Mouse (Mus musculus): Measurements from ENCODE around the gene Vapa.
"Not testable (repeated sequence)": the region's sequence is repeated elsewhere in the genome, so short reads cannot be mapped to it uniquely, and the experiment has no call there.

Gene Vapa

DNA sequence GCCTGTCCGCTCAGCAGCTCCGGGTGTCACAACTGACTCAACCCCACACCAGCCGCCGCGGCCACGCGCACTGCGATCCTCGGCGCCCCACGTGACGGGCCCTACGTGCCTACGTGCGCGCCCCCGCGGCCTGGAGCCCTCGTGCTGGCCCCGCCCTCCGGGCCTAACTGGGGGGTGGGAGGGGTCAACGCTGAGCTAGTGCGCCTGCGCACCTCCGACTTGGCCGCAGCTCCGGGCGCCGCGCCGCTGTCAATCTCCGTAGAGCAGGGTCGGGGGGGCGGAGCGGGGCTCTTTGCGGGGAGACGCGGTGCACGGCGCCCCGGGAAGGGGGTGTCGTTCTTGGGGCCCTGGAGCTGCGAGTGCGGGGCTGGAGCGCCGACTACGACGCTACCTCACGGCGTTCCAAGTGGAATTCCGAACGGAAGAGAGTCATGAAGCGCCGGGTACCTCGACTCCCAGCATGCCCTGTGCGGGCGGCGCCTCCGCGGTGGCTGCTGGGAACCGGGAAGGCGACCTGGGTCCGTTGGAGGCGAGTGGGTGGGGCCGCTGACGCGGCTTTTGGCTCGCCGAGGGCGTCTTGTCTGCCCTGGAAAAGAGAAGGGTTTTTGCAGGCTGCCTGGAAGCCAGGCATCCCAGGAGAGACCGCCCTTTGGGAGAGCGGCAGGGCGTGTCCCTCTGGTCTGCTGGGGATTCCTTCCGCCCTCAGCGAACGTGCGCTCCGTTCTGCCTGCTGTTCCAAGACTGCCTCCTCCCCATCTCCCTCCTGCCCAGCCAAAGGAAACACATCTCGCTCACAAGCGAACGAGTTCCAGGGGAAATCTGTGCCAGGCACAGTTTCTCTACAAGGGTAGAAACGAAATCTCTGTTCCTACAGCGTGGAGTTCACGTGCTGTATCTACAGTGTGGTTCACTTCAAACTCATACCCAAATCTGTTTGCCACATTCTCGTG lies at the start of gene Vapa:
Gene Vapa (minus strand): TSS at position 93 of the 950 bp plus-strand sequence.
- peak; percentile 99 to 100 for DNase-seq (ENCODE audit: low spot score in 2 of 2)

DNA sequence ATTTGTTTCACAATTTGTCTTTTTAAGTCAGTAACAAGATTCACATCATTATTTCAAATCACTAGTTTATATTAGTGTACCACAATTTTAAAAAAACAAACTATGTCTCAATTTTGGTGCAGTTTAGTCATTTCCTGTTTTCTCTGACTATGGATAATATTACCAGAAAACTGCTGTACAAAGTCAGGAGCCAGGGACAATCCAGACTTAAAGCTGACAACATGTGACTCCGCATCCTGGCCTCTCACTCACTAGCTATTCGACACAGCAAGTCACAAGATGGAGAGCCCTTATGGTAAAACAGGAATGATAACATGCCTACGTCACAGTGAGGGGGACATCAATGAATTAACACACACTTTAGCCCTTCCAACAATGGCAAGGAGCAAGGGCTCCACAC lies 49.3 kb upstream of the Vapa start:
- no peak for DNase-seq (ENCODE audit: low spot score in 2 of 2)

DNA sequence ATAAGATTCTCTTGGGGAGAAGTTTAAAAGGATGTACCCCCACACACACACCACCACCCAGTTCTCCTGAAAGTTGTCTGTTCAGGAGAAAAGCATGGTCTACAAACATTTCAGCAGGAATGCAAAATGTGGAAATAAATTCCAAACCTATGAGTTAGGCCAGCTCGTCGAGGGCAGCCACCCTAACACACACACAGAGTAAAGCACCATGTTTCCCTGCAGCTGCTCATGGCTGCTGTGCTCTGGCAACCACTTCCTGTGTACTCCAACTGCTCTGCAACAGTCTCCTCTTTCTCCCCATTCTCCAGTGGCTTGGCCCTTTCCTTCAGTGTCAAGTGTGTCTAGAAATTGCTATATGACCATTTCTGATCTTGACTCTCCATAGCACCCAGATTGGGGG lies 45.1 kb upstream of the Vapa start:
- DNase-seq (ENCODE audit: low spot score in 2 of 2), result no peak

DNA sequence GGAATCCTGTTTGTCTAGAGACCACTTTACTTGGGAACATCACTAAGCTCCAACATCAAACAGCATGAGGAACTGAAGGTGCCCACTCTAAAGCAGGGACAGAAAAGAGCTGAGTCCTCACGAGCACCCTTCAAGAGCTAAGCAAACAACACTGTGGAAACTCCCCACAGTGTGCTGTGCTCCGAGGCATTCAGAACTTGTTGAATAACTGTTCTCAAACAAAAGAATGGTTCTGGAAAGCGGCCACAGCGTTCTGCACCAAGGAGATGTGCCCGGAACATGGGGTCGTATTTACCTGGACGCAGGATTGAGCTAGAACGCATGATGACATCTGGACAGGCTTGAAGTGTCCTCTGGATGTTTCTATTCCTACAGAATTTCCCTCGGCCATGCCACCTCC lies 44.6 kb upstream of the Vapa start:
- DNase-seq (ENCODE audit: low spot score in 2 of 2), result no peak

DNA sequence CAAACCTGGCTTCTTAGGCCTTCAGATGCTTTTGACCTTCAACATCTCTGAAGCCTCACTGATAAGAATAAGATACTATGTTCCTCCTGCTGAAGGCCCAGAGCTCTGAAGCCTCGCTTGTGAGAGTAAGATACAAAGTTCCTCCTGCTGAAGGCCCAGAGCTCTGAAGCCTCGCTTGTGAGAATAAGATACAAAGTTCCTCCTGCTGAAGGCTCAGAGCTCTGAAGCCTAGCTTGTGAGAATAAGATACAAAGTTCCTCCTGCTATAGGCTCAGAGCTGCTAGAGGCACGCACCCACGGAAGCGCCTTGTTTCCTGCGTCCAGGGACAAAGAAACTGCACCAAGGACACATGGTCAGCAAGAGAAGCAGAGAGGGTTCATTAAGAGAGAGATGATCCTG lies 43.4 kb upstream of the Vapa start:
- DNase-seq (ENCODE audit: low spot score in 2 of 2), result no peak

DNA sequence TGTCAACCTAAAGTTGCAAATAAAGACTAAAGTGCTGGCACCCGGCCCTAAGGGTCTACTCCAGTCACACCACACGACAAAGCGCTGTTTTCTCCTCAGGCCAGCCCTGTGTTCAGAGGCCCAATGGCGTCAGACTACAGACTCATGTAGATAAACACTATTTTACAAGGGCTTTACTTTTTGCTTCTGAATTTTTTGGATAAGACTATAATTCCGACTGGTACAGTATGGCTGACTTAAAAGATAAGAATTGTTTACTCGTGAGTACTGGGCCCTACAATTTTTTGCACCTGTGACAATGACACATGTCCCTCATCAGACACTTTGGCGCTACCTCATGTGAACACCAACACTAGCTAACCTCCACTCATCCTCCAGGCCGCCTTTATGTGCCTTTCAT lies 42.7 kb upstream of the Vapa start:
- DNase-seq (ENCODE audit: low spot score in 2 of 2), result no peak

DNA sequence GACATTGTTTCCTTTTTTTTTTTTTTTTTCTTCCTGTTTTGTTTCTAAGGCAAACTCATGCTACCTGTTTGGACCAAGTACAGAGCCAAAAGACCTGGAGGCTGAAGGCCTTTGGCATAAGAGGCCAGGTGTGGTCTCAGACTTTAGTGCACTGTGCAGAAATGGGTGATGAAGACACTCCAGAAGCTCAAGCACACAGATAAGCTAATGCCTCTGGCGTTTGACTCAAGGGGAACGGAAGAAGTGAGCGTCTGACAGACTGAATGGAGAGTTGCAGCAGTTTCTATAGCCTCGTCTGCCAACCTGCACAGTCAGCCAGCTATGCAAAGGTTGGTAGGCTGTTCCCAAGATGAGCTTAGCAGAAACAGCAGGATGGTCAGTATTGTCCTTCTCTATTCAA lies 42.3 kb upstream of the Vapa start:
- no peak for DNase-seq (ENCODE audit: low spot score in 2 of 2)

DNA sequence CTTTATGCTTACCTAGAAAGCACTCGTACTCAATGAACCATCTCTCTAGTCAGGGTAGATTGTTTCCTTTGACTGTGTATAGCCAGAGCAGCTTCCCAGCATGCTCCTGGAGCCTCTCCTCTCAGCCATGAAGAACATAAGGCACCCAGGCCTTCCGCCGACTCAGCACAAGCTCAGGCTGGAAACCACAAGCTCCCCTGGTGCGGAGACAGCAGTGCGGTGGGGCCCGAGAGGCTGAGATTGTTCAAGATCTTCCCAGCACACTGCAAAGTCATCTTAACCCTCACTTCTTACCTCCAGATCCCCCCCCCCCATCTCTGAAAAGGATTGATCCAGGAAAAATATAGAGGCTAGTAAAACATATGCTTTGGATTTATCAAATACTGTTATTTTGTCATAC lies 37.2 kb upstream of the Vapa start:
- DNase-seq (ENCODE audit: low spot score in 2 of 2), result peak in 1 of 2 experiments; percentile 53

DNA sequence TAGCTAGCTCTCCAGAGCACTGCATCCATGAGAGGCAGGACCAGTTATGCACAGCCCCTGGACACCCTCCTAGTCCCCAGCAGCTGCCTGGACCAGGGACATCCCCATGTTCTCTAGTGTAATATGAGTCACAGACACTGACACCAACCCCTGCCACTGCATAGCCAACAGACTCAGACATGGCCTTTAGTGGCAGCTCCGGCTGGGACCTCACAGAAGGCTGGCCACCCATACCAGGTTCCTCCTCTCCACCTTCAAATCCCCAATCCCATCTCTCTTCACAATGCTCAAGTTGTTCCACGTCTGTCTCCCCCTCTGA lies 35.8 kb upstream of the Vapa start:
- DNase-seq (ENCODE audit: low spot score in 2 of 2), result peak in 1 of 2 experiments; percentile 53

DNA sequence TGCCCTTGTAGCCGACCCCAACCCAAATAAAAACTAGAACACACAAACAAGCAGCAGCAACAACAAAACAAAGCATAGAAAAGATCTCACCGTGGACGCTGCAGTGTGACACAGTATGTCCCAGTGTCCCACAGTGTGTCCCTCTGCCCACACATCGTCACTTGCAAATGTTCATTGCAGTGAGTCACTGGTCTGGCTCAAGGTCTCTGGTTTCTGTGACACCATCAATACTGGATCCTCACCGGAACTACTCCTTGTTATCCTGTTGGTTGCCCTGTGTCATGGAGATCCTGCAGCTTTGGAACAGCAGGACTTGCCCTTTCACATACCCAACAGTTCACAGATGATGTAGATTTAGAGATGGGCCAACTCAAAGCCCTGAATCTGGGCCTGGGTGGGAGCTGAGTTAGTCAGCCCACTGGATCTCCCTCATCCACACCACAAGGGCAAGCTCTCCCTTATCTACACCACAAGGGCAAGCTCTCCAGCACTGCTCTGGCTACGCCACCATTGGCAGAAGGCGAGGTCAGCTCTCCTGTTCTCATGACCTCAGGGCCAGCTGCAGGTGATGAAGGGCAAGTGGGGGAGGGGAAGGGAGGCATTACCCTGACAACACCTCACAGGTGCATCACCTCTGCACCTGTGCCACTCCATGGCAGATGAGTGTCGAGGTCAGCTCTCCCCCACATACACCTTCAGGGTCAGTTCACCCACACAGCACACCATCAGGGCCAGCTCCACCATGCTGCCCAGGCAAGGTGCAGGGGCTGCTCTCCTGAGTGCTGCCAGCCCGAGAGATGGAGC lies 35.2 kb upstream of the Vapa start:
- DNase-seq (ENCODE audit: low spot score in 2 of 2), result peak in 1 of 2 experiments; percentile 54

DNA sequence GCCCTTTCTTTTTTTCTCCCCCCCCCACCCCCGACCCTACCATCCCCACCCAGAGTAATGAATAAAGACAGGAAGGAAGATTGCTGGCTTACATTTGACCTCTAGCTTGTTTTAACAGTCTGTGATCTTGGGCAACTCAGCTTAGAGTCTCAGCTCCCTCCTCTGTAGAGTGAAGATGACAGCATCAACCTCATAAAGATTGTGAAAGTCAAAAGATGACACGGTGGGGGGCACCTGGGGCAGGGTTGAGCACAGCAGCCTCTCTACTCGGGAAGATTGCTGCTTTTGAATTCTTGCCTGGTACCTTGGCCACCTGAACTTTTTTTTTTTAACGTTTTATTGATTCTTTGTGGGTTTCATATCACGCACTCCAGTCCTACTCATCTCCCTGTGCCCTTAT lies 34.6 kb upstream of the Vapa start:
- no peak for DNase-seq (ENCODE audit: low spot score in 2 of 2)

DNA sequence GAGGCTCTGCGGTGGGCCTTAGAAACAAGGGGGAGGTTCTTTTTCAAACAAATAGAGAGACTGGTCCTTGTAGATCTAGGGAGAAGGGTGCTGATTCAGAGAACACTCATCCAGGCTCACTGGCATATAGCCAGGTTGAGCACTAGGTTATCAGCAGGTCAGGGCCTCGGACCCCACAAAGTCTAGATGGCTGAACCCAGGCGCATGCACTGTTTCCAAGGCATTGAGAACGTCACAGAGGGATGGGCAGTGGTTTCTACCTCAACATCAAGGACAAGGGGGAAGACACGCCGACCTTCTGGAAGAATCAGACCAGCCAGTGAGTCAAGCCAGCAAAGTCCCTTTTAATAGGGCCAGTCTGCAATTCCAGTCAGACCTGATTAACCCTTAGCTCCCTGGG lies 33.9 kb upstream of the Vapa start:
- peak in 1 of 2 experiments; percentile 50 for DNase-seq (ENCODE audit: low spot score in 2 of 2)

DNA sequence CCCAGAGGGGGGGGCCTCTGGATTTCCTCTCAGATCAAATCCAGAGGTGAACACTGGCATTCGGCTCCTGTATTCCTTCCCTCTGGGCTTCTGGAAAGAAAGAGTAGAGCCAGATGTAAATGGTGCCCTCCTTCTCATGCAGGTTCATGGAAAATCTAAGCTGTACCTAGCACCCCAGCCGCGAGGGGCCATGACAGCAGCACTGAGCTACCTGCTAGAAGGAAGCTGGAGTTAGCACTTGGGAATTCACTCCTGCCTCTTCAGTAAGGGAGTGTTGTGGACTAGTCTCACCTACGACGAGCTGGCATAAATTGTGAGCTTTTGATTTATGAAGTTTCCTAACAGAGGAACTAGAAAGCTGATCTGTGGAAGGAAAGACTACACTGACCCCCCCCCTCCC lies 30.2 kb upstream of the Vapa start:
- DNase-seq (ENCODE audit: low spot score in 2 of 2), result peak in 1 of 2 experiments; percentile 48

DNA sequence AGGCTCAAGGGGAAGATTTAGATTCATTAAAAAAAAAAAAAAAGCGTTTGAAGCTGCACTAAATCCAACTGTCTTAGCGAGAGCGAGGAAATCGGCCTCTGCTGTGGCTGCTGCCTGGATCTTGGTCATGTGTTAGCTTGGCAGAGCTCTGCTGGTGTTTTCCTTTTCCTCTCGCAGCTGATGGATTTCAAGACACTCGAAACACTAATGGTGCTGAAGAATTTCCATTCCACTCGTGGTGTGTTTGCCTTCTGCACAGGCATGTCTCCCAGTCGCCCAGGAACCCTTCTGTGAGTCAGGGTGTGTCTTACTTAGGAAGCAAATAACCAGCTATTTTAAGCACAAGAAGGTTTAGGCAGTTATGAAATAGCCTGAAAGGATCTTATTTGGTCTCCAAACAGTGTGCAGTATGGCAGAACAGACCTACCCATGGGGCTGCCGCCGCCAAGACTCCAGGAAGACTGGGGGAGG lies 29.7 kb upstream of the Vapa start:
- DNase-seq (ENCODE audit: low spot score in 2 of 2), result peak in 1 of 2 experiments; percentile 47

DNA sequence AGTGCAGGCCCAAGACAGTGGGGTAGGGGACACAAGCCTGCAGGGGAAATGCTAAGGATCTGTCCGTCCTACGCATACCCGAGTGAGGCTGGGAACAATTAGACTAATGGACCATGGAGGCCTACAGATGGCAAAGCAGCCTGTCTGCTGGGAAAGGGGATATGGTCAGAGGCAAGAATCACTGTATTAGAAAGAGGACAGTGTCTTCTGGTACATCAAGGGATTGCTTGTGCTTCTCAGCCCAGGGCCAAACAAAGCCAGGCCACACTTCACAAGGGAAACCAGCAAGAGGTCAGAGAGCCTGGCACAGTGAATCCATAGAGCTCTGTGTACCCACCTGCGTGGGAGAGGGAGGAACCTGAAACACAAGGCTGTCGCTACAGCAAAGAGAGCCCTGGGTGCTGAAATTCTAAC lies 29.2 kb upstream of the Vapa start:
- DNase-seq (ENCODE audit: low spot score in 2 of 2), result peak in 1 of 2 experiments; percentile 40

DNA sequence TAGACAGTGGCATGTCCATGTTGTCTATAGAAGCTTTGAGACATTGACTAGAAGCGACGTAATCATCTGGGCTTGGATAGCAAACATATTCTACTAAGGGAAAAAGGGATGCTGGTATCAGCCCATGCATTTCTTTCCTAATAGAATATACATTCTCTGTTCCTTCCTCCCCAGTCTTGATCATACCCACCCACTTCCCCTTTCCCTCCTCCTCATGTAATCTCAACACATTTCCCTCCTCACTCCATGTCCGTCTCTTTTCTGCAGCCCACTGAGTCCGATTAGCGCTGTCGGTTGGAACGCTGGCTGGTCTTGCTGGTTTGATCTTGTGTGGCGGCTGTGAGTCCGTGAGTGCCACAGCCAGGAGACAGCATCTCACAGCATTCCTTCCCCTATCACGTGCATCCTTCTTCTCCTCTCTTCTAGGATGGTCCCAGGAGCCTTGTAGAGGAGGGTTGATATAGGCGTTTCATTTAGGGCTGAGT lies 28.4 kb upstream of the Vapa start, which contains the start of gene Txndc2:
Gene Txndc2 (minus strand): TSS at position 435 of the 485 bp plus-strand sequence.
- DNase-seq (ENCODE audit: low spot score in 2 of 2), result peak in 1 of 2 experiments; percentile 54

DNA sequence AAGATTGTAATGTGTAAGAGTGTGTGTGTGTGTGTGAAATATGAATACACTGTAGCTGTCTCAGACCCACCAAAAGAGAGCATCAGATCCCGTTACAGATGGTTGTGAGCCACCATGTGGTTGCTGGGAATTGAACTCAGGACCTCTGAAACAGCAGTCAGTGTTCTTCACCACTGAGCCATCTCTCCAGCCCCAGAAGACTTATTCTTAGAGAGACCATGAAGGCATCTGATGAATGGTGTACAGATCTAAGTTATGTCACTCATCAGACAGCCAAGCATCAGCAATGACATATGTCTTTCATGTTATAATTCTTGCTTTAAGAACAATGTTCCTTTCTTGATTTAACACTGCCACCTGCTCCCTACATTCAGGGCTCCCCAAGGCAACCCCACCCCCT lies 25.8 kb upstream of the Vapa start:
- no peak for DNase-seq (ENCODE audit: low spot score in 2 of 2)

DNA sequence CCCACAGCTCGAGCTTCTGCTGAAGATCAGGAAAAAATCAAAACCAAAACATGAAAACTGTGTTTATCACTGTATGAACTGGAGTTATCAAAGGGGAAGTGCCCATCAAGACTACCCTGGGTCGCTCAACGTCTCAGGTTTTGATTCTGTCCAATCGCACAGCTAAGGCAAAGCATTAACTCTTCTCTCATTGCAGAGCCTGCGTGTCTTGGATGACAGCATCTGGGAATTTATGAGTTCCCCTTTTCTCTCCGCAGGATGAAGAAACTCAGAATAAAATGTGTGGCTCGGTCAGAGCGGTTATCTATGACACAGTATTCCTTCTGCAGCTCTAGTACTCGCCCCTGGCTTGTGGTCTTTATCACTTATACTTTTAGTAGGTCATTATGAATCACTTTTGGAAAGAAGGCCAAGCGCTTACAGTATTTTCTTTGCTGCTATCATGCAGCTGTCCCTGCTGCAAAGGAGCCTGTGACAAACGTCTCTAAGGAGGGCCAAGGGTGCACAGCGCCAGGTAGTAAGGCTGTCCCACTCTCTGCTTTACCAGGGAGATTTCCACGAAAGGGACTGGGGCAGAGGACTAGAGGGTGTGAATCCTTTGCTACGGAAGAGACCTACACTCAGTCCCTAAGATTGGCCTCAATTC lies 22.5 kb upstream of the Vapa start:
- peak in 1 of 2 experiments; percentile 47 for DNase-seq (ENCODE audit: low spot score in 2 of 2)

DNA sequence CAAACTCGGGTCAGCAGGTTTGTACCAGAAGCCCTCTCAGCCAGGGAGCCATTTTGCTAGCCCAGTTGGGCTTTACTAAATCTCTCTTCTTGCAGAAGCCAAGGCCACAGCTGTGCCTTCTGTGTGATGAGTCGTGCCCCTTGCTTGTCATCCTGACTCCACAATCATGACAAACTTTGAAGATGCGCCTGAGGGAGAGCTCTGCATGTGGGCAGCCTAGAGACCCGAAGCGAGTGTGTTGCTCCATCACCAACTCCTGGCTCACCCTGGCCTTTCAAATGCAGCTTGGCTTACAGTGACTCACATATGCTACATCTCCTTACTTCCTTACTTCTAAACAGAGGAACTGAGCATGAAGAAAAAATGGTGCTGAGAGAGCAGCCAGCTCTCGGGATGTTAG lies 16.6 kb upstream of the Vapa start:
- peak in 1 of 2 experiments; percentile 58 for DNase-seq (ENCODE audit: low spot score in 2 of 2)

DNA sequence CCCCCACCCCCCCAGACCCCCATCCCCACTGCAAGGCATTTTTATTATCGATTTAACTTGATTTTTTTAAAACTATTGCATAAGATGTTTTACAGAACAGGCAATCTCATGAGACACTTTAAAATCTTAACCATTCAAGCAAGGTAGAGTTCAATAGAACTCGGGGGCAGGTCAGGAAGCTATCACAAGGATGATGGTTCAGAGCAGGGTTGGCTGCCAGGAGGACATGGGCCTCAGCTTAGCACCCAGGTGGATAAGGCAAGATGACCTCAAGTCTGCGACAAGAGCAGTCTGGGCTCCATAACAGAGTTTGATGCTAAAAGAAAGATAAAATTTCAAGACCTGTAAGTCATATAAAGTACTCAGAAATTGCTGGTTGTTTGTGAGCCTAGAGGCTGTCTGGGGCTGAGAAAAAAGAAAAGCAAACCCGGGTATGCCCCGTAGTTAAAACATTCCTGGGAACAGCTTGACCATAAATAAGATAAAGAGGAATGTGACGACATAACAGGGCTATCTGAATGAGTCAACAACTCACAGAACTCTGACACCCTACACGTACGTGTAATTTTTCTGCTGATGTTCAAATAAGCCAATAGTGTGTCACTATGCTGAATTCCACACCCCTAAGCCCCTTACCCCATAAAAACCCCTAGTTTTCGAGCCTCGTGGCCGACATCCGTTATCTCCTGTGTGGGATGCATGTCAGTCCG lies 15.6 kb upstream of the Vapa start:
- DNase-seq (ENCODE audit: low spot score in 2 of 2), result not testable (repeated sequence)

DNA sequence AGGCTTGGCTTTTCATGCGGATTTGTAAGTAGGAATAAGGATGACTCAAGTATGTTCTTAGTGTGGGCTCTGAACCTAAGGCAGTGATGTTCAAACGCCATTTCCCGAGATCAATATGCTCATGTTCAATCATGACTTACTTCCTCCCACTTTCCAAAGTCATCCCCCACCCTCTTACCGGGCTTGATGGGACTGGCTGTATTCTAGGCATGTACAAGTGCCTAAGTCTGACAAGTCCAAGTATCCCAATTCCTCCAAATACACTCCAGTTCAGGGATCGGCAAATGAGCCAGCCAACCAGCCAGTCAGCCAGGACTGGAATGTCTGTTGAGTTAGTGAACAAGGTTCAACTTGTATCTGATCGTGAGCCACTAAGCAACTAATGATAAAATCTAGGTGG lies 12.9 kb upstream of the Vapa start:
- no peak for DNase-seq (ENCODE audit: low spot score in 2 of 2)
